Mouse (Mus musculus) retina, postnatal 7 days (tissue): ENCODE measurements around the gene Sh3glb1.
"Not testable (repeated sequence)": the region's sequence is repeated elsewhere in the genome, so short reads cannot be mapped to it uniquely, and the experiment has no call there.

ENCODE experiments used
- DNase-seq: peaks from one replicate; pipeline ENCODE4 v3.0.0-alpha.2; 2012; ENCODE audit warnings: low read depth, low spot score

The Sh3glb1 gene

DNA sequence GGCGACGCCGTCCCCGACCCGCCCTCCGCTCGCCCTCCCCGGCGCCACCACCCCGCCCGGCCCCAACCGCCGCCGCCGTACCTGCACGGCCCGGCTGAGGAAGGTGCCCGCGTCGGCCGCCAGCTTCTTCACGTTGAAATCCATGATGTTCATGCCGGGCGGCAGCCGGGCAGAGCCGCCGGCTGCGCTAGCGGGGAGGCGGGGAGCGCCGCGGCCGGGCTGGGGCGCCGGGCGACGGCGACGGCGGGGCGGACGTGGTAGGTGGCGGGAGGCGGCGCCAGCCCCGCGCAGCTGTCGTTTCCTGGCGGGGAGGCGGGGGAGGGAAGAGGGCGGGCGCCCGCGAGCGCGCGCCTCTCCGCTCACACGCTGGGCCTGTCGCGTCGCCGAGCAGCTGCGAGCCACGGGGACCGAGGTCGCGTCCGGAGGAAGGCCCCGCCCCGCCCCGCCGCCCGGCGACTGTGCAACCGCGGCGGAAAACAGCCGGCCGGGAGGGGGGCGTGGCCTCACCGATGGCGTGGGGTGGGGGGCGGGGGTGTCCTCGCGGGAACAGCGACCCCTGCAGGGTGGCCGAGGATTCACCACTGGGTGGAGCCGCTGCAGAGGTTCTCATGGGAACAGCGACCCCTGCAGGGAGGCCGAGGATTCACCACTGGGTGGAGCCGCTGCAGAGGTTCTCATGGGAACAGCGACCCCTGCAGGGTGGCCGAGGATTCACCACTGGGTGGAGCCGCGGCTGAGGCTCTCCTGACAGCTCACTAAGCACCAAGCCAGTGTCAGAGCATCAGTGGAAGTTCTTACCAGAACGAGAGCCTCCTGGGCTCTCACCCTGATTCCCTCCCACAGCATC, at the start of gene Sh3glb1:
Gene Sh3glb1, minus strand, starts transcription at position 435 of the 847 bp plus-strand sequence.
- peak; percentile 90 for DNase-seq

DNA sequence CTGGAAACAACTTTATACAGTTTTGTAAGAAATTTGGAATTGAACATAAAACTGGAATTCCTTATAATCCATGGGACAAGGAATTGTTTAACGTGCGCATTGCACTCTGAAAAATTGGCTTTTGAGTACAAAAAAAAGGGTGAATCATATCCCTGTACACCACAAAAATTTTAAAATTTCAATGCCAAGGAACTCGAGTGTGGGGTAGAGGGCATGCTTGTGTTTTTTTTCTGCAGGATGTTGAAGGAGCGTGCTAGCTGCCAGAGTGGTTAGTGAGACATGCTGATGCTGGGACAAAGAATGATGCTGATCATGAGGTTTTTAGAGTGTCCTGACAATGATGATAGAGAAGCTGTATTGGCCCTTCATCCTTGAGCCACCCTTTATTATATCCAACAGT, 45.0 kb upstream of the Sh3glb1 start:
- DNase-seq, result no peak

DNA sequence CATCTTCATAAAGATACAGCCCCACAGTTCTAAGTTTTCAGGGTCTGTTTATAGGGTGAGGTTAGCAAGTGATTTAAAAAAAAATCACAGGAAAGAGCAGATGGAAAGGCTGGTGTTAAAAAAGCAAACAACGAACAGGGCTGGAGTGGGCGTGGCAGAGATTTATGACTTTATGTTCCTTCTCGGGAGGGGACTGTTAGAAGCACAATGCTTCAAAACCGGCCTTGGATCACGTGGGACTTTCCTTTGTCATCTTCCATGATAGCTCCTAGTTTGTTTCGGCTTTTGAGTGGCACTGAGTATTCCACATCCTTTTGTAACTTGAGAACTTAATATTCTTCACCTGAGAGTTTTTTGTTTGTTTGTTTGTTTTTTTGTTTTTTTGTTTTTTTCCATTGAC, 41.3 kb upstream of the Sh3glb1 start:
- DNase-seq, result no peak

DNA sequence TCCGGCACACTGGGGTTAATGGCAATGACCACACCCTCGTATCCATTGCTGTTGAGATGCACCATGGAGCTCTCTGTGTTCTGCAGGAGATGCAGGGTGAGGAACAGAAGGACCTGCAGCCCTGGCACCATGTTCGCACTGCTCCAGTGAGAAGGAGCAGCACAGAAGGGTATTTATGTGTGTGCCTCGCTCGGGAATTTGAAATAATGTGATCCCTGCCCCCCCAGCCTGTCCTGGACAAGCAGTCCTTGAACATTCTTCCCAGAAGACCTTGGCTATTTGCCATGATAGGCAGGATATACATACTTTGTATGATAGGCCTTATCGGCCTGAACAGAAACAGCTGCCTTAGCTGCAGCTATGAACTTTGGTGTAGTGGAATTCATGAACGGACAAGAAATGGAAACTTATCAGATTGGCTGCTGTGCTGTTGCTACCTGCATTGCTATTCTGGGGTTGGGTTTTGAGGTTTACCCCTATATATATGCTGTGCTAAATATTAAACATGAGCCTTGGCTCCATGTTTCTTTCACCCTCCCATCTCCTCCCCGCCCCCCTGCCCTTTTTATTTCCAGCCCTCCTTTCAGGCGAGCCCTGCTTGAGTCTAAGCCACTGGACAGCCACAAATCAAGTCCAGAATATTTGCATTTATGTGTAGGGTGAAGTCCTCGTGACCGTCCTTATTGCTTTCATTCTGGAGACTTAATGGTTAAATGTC, 40.6 kb upstream of the Sh3glb1 start, which contains the start of gene Clca3a1:
Gene Clca3a1, minus strand, starts transcription at position 386 of the 718 bp plus-strand sequence.
- DNase-seq, result no peak

GRCm38 (mm10) chr3:144759719-144760118, 39.6 kb upstream of the Sh3glb1 start:
- DNase-seq, result no peak

DNA sequence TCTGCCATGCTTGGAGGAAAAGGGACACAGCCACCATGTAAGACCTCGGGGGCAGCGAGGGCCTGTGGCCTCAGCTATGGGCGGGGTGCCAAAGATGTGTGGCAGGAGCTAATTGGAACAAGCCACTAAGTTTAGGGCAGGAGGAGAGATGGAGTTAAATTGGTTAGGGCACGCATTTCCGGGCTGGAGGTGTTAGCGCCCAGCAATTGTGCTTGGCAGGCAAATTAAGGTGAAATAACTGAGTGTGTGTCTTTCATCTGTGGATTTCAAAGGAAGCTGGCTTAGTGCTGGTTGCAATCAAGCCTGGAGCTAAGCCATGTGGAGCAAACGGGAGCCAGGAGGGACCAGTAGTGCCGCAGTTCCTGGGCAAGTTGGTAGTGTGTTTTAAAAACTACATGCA, 36.0 kb upstream of the Sh3glb1 start:
- not testable (repeated sequence) for DNase-seq

DNA sequence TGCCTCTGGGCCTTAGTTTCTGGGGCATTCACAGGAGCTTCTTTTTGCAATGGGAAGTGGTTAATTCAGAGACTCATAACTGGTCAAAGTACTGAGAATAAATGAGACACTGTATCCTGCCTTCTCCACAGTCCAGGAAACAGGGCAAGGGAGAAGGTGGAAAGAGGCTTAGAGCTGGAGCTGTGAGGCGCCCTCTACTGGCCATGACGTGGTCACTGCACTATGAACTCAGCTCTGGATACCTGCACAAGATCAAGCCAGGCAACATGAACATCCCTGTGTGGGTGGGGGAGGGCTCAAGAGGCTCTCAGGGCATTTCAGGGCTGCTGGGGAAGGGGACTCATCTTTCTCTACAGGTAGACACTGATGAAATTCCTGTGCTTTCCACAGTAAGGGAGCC, 33.0 kb upstream of the Sh3glb1 start:
- no peak for DNase-seq

DNA sequence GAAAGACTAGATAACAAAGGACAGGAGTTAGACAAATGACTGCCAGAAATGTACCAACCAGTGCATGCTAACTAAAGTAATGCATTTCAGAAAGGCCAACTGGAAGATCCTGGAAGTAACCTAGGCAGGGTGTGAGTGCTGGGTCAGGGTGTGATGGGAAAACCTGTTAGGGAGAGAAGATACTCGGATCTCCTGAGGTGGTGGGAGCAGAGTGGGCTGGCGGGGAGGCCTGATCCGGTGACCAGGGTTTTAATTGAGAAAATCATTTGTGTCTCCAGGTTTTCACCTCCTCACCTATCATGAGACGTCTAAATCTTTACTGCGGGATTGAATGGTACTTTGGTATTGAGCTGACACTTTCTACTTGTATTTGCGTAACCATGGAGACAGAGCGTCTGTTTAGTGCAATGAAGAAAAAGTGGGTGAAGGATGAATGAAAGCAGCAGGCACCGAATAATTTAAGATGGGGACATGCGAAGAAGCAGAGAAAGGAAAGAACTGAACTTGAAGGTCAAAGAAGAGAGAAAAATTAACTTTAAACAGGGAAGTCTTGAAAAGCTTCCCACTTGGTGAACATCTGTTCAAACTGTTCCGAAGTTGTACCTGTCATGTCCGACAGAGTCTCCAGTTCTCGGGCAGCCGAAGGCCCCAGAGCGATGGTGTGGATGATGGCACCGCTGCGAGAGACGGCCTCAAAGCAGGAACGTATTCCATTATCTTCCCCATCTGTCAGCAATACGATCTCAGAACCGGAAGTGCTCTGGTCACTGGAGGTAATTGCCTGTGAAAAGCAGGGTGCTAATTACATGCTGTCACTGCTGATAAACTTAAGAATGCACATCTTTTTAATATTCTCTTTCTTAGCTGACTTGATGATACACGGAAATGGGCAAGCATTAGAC, 29.2 kb upstream of the Sh3glb1 start:
- not testable (repeated sequence) for DNase-seq

DNA sequence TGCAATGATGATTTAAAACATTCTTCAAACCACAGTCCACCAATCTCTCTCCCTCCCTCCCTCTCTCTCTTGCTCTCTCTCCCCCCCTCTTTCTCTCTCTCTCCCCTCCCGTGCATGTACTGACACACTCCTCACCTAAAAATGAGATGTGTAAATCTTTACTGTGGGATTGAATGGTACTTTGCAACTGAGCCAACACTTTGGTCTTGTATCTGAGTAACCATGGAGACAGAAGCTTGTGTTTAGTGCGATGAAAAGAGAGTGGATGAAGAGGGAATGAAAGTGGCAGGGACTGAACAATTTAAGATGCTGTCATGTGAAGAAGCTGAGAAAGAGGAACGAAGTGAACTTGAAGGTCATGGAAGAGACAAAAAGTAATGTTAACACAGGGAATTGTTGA, 27.6 kb upstream of the Sh3glb1 start:
- DNase-seq, result not testable (repeated sequence)

- DNase-seq, result not testable (repeated sequence)
Measured at GRCm38 (mm10) chr3:144738396-144738795, 18.3 kb upstream of the Sh3glb1 start.

DNA sequence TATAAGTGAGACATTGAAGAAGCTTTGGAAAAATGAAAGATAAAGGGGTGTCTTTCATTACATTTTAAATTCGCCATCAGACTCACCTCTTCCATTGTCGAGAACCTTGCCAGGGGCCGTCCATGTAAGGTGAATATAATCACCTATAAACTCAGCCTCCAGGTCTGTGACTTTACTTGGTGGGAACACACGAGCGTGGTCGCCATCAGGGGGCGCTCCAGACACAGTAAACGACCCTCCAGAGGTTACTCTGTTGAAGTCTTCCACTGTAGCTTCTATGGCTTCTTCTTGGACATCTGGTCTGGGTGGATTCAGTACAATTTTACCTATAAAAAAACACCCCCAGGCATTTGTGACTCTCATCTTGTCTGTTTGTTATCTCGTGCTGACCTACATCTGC, 16.7 kb upstream of the Sh3glb1 start:
- DNase-seq, result peak; percentile 27

DNA sequence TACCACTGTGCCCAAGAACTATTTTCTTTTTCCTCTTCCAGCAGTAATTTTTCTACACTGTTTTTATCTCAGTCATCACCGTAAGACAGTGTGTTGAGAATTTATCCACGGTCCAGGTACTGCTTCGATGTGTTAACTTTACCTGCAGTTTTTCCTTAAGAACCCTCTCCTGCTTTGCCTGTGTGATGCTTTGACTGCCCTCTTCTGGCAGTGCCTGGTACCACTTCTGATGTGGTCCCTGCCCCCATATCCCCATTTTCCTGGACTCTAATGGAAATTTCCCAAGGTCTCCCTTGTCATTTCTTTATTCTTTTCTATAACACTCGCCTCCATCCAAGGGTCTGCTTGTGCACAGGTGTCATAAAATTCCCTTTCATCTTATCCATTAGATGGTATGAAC, 3.3 kb upstream of the Sh3glb1 start:
- no peak for DNase-seq

- DNase-seq, result not testable (repeated sequence)
Measured at GRCm38 (mm10) chr3:144722566-144722965, 2.4 kb upstream of the Sh3glb1 start.

- DNase-seq, result no peak
Measured at GRCm38 (mm10) chr3:144721860-144722256, 1.7 kb upstream of the Sh3glb1 start.

GRCm38 (mm10) chr3:144721077-144721859, 1.1 kb upstream of the Sh3glb1 start:
- DNase-seq, result no peak

DNA sequence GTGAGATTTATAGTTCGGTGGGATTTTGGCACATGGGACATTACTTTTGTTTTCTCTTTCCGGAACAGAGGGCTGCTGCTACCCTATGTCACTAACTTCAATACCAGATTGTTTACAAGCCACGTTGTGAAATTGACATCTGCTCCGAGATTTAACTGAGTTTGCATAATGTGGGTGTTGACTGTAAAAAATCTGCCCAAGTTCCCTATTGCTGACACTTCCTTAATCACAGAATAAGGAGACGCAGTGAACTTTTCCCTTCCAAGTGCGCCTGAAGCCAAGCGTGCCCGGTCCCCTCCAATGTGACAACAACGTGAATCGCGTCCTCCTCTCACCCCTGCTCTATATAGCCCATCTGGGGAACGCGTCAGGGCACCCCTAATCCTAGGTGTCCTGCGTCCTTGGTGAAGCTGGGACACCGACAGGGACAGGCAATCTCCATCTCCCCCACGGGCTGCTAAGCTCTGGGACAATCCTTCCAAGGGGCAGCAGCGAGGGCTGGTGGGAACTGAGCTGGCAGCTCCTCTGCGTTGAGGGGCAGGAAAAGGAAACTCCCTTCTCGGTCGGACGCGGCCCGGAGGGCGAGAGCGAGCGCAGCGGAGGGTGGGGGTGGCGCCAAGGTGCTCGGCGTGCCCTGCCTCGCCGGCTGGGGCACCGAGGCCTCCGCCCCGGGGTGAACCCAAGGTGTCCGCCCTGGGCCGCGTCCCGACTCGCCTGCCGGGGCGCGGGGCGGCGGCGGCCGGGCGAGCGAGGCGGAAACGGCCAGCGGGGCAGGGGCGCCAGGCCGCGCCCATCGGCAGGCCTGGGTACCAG, 841 bp downstream of the Sh3glb1 start:
- peak; percentile 39 for DNase-seq

DNA sequence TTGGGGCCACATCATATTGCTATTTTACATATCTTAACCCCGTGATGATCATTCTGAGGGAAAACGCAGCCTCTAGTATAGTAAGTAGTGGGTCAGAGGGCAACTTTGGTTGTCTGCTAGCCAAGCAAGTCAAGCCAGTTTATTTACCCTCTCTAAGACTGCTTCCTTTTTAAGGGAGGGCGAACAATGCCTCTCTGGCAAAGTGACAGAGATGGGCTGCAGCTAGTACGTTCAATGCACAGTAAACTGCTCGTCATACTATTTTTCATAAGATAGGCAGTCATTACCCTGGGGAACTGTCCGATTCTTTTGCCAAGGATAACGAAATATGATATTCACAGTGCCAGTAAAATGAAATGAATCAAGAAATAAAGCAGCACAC, 1.4 kb downstream of the Sh3glb1 start:
- DNase-seq, result no peak

GRCm38 (mm10) chr3:144717835-144718234, 2.3 kb downstream of the Sh3glb1 start:
- no peak for DNase-seq

DNA sequence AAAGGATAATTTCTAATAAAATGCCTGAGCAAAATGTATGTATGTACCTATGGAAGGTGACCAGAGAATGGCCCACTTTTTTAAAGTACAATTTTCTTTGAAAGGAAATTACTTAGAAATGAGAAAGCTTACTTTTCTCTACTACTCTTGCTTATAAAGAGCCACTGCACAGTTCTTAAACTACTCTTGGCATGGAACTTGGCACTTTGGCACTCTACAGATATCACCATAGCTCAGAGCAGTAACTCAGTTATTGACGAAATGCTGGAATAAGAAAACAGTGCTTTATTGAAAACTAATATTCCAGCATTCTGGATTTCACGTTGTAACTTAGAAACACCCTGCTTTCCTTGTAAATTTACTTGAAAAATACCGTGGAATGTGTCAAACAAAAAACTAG, 3.0 kb downstream of the Sh3glb1 start:
- DNase-seq, result no peak

GRCm38 (mm10) chr3:144715901-144716300, 4.2 kb downstream of the Sh3glb1 start:
- no peak for DNase-seq
